Mouse (Mus musculus) c-Kit-positive CD71-negative TER-119-negative erythroid progenitor cells, embryonic 14.5 days (primary cell): ENCODE results near the gene Hist1h2ai.
"Not testable (repeated sequence)": the region's sequence is repeated elsewhere in the genome, so short reads cannot be mapped to it uniquely, and the experiment has no call there.

ENCODE experiments used
- DNase-seq: peaks from one replicate; pipeline ENCODE4 v3.0.0-alpha.2; 2013; ENCODE audit warnings: low read depth

The Hist1h2ai gene

DNA sequence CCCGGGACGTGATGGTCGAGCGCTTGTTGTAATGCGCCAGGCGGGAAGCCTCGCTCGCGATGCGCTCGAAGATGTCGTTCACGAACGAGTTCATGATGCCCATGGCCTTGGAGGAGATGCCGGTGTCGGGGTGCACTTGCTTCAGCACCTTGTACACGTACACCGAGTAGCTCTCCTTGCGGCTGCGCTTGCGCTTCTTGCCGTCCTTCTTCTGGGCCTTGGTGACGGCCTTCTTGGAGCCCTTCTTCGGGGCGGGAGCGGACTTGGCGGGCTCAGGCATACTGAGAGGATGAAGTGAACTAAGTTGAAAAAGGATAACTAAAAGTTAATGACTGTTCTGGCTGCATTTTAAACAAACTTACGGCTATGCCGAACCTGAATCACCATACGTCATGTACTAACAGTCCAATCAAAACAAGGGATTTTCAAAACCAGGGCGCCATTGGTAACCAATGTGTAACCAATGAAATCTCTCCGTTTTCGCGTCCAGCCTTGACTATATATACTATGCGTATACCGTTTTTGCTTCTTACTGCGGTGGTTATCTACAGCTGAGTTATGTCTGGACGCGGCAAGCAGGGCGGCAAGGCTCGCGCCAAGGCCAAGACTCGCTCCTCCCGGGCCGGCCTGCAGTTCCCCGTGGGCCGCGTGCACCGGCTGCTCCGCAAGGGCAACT, at the start of gene Hist1h2ai, which contains the start of gene Hist1h2bl:
Gene Hist1h2ai (plus strand): TSS at position 559 of the 676 bp plus-strand sequence.
Gene Hist1h2bl (minus strand): TSS at position 280 of the 676 bp plus-strand sequence.
- DNase-seq: peak; percentile 90

DNA sequence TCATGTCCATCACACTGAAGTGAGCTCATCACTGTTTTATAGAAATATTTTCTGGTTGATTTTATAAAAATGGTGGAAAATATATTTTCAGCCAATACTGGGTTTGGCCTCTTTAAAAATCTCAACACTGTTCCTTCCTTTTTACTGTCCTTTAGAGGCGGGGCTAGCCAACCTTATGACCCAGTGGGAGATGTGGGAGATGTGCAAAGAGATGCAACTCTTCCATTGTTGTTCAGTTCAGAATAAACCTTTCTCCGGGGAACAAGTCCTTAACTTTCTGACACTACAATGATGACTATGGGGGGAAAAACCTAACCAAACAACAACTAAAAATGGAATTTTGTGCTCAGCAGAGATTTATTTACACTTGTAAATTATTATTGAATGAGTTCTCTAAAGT, 38.9 kb upstream of the Hist1h2ai start, which contains the start of gene Olfr1360:
Gene Olfr1360 (minus strand): TSS at position 101 of the 400 bp plus-strand sequence.
- DNase-seq: no peak

DNA sequence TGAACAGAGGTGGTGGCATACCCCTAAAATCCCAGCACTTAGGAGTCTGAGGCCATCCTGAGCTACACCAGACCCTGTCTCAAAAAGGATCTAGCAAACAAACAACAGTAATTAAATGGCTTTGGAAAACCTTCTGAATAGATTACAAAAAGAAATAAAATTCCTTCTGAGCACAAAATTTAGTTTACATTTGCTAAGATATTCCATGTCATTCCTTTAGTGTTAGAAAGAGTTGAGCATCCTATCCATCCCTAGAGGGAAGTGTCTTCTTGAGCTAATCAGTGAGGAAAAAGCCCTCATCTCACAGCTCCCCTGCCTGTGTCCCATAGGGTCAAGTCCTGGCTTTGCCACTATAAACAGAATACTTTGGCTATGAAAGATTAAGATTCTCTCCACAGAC, 18.4 kb upstream of the Hist1h2ai start, which contains the start of gene Olfr1359:
Gene Olfr1359 (plus strand): TSS at position 301 of the 400 bp plus-strand sequence.
- DNase-seq: no peak

DNA sequence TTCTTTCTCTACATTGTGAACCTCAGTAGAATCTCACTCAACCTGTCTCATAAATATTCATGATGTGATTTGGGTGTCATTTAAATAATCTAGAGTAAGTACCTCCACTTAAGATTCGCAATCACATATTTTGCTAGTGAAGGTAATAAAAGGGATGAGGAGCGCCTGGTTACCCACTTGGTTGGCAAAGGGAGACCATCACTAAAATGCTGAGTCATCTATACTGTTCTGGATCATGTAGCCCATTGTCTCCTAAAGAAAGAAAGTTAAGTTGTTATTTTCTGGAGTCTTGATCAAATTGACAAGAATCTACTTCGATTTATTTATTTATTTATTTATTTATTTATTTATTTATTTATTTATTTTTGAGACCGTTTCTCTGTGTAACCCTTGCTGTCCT, 9.6 kb upstream of the Hist1h2ai start:
- no peak for DNase-seq

DNA sequence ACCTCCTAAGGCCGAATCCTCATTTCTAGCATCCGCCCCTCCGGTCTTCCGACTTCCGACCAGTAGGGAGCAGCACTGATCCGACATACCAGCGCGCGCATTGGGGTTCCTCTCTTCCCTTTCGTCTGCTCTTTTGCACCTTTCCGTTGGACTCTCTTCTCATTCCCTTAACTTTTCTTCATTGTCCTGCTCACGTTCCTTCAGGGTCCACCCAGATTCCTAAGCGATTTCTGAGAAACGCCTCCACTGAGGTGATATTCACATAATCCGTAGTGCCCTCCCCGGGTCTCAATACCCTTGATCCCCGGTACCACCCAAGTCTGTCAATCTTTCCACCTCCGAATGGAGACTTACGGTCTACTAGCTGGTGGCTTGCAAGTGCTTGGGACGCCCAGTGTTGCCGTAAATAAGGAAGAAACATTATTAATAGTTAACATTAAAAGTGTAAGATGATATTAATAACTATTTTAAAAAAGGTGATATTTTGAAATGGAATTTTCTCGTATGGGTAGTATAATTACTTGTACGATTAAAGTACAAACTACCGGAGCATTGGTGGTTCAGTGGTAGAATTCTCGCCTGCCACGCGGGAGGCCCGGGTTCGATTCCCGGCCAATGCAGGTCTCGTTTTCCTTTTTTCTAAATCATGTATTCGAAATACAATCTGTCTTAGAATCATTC, 6.1 kb upstream of the Hist1h2ai start:
- peak; percentile 78 for DNase-seq

DNA sequence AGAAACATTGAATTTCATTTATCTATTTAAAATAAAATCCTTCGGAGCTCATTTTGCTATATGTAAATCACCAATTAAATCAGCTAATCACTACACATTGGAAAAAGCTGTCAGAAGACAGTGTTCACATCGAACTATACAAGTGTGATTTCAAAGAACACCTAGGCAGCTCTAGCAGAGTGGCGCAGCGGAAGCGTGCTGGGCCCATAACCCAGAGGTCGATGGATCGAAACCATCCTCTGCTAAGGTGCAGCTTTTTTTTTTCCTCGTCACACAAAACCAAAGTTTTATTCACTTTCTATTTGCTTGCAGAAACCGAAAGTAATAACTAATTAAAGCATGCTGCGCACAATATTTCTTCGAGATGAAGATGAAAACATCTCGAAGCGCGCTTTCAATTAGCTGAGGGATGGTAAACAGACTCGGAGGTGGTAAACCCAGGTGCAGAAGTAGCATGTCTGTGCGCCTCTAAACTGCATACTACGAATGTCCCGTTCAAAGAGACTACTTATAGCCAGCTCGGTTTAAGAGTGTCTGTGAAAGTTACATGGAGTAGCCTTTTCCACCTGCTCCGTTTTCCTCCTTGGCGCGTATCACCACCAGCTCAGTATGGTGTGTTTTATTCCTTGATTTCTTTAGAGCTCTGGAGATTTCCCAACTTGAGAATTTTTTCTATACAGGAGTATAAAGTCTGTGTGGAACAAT, 5.2 kb upstream of the Hist1h2ai start:
- no peak for DNase-seq

DNA sequence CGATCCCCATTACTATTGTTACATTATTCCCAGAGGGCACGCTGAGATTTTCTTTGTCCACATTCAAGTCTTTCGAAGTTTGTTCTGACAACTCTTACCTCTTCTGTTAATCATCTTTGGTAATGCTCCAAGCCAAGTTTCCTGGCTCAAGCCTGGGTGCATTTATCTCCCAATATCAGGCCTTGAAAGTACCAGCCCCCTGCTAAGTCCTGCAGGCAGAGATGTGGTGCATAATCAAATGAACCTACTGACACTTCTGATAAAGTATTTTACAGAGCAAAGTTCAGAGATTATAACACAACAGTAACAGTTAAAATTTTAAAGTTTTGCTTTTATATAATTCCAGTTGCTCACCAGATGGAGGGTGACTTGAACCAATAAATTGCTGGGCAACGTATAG, 4.5 kb upstream of the Hist1h2ai start:
- no peak for DNase-seq

DNA sequence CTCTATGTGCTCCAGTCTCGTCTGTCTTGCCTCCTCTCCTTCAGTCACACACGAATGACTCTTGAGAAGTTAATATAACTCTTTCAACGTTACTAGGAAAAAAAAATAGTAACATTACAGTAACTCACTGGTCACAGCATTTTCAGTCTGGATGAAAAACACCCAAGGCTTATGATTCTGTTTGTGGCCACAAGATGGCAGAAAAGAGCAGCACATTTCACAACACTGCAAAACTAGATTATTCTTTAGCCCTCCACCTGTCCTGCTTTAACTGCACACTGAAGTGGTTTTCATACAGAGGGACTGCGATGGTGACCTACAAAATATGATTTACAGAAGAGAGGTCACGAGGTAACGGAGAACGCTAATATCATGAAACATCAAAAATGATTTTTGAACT, 1.5 kb upstream of the Hist1h2ai start:
- DNase-seq: peak; percentile 64

DNA sequence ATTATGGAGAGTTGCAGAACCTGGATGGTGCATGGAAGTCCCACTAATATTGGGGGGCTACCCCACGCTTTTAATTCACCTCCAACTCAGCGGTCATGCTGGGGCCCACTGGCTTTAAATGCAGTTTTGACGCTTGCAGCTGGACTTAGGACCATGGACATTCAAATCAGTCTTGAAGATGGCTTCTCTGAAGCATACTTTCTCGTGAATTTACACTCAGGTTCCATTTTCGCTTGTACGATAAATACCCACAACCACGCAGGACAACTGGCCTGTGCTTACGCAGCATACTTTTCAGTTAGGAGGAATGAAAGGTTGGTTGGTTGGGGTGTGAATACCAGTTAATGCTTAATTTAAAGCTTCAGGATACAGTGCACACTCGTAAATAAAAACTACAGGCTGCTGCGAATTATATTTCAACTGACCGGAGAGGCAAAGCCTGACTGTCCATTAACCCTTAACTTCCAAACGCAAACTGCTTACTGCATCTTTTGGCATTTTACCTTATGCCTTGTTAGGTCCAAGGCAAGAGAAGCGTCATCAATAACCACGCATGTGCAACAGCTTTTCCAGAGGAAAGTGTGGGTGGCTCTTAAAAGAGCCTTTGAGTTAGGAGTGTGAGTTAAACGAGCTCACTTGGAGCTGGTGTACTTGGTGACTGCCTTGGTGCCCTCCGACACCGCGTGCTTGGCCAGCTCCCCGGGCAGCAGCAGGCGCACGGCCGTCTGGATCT, 925 bp upstream of the Hist1h2ai start:
- DNase-seq: no peak

DNA sequence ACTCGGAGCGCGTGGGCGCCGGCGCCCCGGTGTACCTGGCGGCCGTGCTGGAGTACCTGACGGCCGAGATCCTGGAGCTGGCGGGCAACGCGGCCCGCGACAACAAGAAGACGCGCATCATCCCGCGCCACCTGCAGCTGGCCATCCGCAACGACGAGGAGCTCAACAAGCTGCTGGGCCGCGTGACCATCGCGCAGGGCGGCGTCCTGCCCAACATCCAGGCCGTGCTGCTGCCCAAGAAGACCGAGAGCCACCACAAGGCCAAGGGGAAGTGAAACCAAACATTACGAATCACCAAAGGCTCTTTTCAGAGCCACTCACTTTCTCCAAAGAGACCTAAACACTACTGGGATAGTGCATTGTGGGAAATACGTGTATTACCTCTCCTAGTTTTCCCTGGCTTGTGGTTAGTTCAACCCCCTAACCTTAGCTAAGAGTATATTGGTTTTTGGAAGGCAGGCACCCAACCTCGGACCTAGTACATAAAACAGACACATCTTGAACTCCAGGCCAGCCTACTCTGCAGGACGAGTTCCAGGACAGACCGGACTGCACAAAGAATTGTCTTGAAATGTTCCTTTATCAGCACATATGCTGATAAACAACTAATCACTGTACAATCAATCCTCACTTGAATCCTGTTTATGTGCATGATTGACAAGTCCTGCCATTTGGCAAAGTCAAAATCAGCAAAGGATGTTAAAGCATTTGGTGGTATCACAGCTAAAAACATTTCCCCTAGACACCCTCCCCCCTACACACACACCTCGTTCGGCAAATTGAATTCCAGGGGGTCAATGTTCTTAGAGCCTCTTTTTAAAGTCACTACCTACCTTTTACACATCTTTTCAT, 544 bp downstream of the Hist1h2ai start:
- DNase-seq: not testable (repeated sequence)

DNA sequence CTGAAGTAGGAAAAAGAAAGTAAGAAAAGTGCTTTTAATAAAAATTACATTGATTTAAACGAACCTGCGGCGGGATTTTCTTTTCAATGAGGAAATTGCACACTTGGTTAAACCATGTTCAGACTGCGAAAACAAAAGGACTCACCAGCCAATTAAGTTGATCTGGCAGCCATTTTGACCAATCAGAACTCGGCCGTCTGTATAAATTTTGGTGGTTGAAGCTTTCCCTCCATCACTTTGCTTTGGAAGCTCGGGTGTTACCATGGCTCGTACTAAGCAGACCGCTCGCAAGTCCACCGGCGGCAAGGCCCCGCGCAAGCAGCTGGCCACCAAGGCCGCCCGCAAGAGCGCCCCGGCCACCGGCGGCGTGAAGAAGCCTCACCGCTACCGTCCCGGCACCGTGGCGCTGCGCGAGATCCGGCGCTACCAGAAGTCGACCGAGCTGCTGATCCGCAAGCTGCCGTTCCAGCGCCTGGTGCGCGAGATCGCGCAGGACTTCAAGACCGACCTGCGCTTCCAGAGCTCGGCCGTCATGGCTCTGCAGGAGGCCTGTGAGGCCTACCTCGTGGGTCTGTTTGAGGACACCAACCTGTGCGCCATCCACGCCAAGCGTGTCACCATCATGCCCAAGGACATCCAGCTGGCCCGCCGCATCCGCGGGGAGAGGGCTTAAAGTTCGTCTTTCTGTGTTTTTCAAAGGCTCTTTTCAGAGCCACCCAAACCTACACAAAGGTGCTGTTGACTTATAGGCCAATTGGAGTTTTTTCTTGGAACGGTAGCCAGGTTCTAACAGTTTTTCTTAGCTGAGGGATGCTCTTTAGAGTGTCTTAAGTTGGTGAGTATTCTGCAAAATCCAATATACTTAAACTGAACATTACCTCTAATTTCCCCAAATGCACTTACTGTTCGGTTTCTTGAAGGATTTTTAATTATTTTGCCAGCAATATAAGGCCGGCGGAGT, 1.5 kb downstream of the Hist1h2ai start, which contains the start of gene Hist1h3h:
Gene Hist1h3h (plus strand): TSS at position 263 of the 961 bp plus-strand sequence.
- DNase-seq: peak; percentile 83

DNA sequence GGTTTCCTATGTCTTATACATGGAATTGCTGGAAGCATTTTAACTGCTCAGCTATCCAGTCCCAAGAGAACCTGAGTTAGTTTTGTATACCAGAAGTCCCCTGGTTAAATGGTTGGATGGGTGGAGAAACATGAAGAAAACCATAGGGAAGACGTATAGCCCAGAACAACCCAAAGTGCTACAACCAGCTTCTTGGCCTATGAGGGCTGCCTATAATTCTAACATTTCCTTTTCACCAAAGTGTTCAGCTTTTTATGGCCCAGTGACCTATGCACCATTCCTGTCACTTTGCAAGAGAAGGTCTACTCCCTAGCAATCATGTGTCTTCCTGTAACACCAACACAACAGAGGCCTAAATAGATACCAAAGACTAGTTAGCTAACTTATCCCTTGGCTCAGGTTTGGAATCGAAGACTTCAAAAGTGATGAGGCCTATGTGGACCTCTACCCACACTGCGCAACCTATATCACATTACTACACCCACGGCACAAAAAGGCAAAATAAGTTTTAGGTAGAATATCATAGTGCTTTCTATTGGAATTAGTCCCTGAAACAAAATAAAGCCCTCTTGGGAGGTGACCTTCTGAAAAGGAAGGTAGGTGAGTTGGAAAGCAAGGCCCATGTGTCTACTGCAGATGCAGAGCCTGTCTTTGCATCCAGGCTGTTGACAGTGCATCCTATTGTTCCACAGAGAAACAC, 2.3 kb downstream of the Hist1h2ai start:
- no peak for DNase-seq

DNA sequence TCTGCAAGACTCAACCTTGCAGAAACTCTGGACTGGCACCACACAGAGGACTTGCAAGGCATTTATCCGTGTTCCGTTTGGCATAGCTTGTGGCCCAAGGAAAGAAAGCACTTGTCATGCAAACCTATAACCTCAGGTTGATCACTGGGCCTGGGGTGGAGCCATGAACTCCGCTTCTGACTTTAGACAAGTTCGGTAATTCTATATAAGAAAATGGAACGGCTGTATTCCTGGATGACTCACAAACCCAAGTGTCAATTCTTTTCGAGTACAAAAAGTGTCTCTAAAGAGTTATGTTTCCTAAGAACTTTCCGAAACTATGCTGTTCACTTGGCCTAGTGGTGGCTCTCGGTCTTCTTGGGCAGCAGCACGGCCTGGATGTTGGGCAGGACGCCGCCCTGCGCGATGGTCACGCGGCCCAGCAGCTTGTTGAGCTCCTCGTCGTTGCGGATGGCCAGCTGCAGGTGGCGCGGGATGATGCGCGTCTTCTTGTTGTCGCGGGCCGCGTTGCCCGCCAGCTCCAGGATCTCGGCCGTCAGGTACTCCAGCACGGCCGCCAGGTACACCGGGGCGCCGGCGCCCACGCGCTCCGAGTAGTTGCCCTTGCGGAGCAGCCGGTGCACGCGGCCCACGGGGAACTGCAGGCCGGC, 5.0 kb downstream of the Hist1h2ai start:
- not testable (repeated sequence) for DNase-seq

DNA sequence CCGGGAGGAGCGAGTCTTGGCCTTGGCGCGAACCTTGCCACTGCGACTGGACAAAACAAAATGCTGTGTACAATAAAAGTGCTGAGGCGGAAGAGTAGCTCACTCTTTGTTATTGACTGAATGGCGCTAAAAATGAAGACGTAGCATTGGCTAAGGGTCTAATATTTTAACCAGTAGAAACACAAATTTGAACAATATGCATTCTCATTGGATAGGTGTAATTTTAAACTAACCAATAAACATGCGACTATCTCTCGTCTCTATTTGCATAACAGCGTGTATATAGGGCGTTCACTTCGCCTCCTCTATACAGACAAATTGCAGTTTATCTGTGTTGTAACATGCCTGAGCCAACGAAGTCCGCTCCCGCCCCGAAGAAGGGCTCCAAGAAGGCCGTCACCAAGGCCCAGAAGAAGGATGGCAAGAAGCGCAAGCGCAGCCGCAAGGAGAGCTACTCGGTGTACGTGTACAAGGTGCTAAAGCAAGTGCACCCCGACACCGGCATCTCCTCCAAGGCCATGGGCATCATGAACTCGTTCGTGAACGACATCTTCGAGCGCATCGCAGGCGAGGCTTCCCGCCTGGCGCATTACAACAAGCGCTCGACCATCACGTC, 5.6 kb downstream of the Hist1h2ai start, which contains the start of gene Hist1h2bm:
Gene Hist1h2bm (plus strand): TSS at position 288 of the 616 bp plus-strand sequence.
- DNase-seq: peak; percentile 77

DNA sequence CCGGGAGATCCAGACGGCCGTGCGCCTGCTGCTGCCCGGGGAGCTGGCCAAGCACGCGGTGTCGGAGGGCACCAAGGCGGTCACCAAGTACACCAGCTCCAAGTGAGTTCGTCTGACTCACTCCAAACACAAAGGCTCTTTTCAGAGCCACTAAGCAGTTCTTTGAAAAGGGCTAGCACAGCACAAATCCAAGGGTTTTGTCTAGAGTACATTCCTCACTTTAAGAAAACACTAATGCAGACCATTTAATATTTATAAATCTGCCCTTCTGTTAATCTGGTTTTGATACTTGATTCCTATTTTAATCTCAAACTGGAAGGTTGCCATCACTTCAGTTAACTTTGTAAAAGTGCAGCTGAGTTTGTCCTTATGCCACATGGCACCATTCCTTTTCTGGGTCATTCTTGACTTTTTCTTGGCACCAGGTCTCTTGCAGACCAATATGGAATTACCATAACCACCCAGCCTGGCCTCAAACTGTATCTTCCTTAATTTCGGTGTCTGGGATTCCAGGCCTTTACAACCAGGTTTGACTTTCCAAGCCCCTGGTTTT, 6.2 kb downstream of the Hist1h2ai start:
- DNase-seq: no peak

DNA sequence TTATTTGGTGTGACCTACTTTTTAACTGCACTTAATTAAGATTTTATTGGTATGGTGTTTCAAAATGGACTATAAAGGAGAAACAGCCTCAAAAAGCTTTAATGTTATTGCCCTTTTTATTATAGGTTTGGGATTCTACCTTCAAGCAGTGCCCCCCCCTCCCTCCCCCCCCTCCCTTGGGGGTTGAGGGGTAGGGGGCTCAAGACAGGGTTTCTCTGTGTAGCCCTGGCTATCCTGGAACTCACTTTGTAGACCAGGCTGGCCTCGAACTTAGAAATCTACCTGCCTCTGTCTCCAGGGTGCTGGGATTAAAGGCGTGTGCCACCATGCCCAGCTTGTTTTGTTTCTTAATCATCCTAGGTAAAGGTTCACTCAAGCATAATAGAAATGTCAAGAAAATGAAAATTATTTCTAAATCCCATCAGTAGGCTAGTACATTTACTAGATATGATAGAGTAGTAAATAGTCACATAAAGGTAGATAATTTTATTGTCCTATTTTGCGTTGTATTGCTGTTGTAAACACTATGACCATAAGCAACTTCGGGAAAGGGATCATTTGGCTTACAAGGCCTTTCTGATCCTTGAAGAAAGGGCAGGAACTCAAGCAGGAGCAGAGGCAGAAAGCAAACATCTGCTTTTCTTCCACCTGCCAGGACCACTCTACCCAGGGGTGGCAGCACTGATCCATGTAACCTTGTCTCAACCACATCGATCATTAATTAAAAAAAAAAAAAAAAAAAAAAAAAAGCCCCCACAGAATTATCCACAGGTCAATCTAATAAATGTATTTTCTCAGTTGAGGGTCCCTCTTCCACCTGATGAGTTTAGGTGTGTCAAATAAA, 7.0 kb downstream of the Hist1h2ai start:
- no peak for DNase-seq
